Mouse (Mus musculus): ENCODE measurements at regions not wholly inside any gene's neighbourhood (a gene's known extent, or its start where the extent isn't known, plus 50 kb on each side); places are given as distances from the start of the nearest gene placed in this dataset.
A peak's percentile ranks its signal among the peaks of the same experiment; 100 is the strongest.

DNA sequence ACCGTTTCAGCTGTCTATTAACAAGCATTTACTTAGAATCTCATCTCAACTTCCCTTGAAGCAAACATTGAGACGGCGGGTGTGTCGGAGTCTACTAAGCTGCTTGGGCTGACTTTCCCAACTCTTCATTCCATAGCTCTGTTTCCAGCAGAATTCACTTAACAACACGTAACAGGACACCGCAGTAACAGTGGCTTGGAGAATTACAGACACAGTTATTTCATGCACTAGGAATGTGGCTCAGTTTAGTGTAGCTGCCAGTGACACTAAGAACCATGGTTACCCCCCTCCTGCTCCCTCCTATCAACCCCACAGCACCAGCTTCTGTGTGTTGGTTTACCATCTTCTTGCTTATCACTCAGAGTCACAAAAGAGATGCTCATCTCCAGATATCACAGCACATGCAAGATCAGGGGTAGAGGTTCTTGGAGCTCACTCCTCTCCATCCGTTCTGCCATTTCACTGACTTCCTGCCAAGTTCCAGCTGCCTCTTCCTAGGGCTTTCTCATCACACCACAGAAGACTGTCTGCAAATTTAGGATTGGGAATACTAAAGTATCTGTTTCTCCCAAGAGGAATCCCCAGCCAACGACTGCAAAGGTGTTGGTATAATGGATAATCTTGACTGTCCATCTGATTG lies 90.7 kb downstream of the Banf2 start:
- no peak for DNase-seq (ENCODE audit: low spot score in 2 of 2)

DNA sequence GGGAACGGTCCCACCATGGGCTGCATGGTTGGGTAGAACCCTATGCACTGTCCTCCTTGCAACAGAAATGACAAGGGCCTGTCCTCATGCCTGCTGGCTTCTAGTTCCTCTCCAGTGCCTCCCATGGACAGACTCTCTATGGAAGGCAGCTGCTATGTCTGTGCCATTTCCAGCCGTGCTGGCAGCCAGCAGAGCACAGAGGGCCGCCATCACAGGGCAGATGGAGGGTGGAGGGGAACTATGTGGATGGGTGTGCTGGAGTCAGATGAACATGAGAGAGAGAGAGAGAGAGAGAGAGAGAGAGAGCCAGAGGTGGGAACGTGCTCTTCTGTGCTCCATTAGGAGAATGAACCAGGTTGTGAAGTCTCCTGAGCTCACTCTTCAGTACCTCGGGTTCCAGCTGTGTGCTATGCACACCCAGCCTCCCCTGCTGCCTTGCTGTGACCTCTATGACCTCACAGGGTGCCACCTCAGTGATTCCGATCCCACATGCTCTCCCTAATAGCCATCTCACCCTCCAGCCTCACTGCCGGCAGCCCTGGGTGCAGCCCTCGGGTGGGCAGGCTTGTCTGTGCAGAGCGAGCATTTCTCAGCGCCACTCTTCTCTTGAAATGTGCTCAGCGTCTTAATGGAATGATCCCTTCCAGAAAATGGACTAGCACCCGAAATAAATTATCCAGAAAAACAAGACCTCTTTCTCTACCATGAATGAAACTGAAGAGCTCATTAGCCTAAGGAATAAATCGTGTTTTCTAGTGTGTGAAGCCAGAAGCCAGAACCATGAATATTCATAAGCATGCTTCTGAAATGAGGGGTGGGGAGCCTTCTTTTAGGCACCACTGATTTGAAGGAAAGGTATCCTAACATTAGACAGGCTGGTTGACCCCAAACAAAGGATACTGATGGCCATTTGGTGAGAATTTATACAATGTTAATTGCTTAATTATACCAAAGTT lies 94.5 kb downstream of the Banf2 start:
- DNase-seq (ENCODE audit: low spot score in 2 of 2), result peak in 1 of 2 experiments; percentile 5

DNA sequence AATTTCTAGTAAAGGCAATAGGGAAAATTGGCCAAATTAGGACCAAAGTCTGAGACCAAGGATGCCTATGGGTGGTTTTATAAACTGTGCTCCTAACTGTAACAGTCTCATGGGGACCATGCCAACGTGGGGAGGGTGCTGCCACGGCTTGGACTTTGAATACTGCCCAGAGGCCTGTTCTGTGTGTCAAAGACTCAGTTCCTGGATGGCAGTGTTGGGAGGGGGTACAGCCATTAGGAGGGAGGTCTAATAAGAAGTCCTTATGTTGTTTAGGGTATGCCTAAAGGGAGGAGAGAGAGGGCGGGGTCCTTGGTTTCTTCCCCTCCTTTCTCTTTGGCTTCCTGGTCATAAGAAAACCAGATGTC lies 95.2 kb downstream of the Banf2 start:
- DNase-seq (ENCODE audit: low spot score in 2 of 2), result no peak

DNA sequence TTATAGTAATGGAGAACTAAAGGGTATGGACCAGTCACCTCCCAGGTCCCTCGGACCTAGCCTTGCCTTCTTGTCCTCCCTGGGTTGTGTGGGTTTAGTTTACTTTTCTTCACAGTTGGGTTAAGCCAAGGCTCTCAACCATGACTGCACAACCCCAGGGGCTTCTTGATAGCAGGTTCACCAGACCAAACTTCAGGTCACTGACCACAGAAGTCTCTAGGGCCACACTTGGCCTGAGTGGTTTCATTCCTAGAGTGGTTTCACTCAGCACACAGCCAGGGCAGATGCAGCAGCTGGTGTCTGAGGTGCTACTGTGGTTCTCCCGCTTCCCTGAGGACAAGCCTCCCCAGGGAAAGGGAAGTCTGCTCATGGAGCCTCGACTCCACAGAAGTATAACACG lies 95.7 kb downstream of the Banf2 start:
- no peak for DNase-seq (ENCODE audit: low spot score in 2 of 2)

DNA sequence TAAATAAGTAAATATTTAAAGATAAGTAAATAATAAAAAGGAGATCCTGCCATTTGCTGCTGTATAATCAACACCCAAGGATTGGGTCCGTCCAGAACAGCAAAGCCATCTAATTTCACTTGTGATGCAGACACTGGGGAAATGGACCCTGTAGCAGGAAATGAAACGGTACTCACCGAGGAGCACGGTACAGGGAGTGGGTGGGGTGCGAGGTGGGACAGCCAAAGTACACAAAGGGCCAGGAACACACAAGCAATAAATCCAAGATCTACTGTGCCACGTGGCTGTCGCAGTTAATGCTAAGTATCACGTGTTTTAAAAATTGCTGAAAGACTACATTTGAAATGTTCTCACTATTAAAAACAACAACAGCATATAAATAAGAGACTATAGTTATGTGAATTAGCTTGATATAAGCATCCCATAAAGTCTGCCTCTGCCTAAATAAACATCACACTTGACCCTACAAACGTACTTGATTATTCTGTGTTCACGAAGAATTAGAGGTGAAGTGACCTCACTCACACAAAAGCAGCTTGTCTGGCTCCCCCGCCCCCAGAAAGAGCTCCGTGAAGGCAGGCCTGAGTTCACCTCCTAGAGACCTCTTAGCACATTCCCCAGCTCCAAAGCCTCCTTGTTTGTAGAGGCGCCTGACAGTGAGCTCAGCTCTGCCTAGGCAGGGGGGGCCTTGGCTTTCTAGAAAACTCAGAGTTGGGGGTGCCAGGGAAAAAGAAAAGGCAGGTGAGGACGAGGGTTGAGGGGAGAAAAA lies 101.1 kb downstream of the Banf2 start:
- DNase-seq (ENCODE audit: low spot score in 2 of 2), result no peak

DNA sequence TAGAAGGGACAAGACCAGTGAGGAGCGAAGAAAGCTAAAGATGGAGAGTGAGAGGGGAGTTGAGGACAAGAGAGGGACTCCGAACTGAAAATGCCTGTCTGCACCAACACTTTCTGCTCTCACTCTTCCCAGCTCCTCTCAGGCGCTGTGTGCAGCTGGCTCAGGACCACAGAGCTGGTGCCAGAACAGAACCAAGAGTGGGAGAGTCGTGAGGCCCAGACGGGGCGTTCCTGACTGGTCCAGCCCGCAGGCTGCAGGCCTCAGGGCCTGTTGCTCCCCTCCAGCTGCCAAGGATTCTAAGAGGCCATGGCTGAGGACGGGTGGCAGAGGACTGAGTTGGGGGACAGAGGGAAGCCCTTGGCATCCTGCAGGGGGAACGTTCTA lies 101.7 kb downstream of the Banf2 start:
- peak; percentile 17 to 34 for DNase-seq (ENCODE audit: low spot score in 2 of 2)

DNA sequence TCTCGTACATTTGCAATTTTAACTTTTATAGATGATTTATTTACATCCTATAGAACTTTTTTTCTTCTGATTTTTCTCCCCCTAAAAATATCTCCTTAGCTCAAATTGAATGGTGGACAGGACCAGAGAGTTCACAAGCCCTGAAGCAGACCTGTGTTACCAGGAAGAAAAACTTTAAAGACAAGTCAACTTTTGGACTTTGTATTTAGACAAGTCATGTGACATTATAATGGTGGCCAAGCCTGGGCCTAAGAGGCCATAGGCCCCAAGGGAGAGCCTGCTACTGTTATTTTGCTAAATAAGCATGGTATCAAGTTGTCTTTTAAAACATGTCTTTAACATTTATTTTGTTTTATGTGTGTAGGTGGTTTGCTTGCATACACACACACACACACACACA lies 102.7 kb downstream of the Banf2 start:
- no peak for DNase-seq (ENCODE audit: low spot score in 2 of 2)

DNA sequence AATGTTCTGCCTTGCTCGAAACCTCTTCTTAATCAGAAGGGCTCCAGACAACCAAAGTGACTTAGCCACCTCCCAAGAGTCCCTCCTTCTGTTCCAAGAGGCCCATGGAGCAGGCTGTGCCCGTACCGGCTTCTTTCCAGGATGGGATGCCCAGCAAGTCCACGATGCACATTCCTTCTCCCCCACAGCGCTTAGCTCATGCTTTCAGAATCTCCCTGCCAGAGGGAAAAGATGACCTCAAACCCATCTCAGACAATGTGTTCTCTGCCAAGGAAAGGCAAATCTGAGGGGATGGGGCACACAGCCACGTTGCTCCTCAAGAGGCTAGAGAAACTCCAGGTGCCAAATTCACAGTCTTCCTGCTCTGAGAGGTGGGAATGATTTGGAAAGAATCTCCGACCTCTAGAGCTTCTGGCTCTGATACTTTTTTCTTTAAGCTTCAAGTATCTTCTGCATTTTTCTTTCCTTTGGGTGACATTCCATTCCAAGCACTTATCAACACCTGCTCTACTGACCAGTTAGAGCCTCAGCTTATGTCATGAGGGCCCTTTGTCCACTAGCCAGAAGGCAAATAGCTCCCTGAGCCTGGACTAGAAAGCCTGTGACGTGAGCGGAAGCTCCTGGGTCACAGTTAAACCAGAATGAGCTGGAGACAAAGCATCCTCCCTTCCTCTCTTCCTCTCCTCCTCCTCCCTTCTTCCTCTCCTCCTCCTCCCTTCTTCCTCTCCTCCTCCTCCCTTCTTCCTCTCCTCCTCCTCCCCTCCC lies 110.9 kb downstream of the Banf2 start:
- DNase-seq (ENCODE audit: low spot score in 2 of 2), result no peak

DNA sequence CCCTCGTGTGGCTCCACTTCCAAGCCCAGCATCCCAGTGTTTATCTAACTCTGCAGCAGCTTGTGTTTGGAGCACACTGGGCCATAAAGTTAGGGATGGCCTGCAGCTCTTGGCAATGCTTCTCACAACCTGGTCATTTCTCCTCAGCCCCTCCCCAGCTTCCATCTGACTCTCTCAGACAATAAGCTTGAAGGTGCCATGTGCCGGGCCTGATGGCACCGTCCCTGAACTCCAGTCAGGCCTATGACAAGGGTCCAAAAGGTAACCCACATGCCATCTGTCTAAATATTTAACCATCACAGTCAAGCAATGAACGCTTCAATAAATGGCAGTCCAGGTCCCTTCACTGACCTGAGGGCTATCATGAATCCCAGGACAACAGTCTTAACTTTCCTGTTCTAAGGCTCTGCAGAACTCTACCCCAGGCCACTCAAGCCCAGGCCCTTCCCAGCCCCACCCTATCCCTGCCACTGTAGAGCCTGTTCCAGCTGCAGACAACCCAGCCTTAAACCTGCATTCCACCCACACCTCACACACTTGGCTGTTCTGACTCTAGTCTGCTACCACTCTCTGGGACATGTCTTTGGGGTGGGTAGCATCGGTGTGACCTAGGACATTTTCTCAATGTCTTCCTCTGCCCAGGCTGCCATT lies 111.8 kb downstream of the Banf2 start:
- no peak for DNase-seq (ENCODE audit: low spot score in 2 of 2)

DNA sequence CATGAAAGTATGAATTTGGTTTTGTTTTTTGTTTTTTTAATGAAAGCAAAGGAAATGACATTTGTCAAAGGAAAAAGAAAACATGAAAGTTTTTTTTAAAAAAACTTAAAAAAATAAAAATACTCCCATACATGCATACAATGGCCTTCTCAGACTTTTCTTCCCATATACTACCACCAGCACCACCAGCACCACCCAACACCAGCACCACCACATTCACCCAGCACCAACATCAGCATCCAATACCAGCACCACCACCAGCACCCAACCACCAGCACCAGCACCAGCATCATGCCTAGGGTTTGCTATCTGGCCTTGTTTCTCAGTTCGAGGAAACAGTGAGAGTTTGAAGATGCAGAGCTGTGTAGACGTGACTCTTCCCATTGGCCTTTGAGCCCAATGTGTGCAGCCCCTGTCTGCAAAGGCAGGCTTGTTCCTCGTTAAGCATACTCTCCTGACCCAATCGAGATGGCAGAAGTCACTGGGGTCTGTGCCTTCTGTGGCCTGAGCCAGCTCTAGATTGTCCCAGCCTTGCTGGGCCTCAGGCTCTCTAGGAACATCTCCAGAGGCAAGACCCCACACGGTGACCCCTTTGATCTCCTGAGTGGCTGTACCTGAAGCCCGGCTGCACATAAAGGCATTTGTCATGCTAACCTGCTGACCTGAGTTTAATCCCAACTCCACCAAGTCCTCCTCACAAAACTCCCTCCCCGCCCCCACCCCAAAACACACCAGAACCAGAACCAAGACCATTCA lies 113.8 kb upstream of the Mgme1 start:
- no peak for DNase-seq (ENCODE audit: low spot score in 2 of 2)

DNA sequence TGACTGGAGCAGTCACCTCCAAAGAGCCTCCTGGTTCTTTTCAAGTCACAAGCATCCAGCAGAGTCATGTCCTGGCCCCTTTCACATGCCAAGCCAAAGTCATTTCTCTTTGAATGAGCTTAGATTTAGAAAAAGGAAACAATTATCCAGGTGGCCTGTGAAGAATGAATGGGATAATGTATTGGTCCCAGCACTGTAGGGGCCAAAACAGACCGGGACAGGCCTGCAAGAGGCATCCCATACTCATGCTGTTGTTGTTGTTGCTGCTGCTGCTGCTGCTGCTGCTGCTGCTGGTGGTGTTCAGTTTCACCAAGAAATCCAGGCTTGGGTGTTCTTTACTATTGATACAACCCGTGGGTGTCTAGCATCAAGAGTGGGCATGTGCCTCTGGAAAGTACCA lies 113.1 kb upstream of the Mgme1 start:
- no peak for DNase-seq (ENCODE audit: low spot score in 2 of 2)

DNA sequence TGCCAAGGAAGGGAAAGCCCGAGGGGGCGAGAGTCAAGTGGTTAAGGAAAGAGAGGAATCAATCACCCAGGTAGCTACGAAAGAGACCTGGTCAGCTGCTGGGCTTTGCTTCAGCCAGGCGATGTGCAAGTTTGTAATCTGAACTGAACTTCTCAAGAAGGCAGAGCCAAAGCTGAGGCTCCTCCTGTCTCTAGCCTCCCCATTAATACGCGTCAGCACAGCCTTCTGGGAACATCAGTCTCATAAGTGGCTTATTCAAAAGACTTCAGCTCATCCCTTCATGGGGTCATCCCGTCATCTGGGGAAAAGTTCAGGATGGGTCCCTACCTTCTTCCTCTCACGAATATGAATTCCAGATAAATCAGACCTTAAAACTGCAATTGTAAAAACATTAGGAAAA lies 112.2 kb upstream of the Mgme1 start:
- DNase-seq (ENCODE audit: low spot score in 2 of 2), result no peak

DNA sequence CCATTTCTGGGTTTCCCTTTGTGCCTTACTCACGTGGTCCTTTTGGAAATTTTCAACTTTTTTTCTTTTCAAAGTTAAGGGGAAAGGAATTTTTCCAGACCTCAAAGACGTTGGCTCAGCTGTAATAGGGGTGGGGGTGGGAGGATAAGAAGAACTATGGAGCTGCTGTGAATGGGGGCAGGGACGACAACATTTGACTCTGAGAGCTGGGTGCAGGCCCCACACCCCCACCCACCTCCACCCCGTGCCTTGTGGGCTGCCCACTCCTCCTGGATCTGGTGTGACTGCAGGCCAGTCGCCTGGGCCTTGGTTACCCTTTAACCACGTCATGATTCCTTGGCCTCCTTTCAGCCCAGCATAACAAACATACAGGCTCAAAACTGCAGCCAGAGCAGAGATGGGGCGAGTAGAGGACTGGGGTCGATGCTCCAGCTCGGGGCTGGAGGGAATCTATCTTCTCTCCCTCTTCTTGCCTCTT lies 110.6 kb upstream of the Mgme1 start:
- DNase-seq (ENCODE audit: low spot score in 2 of 2), result no peak

DNA sequence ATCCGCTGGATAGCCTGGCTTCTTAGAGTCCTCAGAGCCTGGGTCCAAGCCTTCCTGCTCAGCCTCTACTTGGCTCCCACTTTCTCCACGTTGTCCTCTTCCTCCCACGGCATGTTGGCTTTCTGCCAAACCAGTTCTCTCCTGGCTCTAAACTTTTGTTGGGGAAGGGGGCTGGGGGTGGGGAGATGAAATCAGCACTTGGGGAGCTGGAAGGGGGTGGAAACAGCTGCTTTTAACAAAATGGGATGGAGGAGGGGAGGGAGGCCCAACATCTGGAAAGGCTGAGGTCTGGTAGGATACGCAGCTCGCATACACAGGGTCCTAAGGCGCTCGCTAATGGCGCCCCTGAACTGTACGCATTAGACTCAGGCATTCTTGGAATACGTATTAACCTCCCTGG lies 110.0 kb upstream of the Mgme1 start:
- no peak for DNase-seq (ENCODE audit: low spot score in 2 of 2)

DNA sequence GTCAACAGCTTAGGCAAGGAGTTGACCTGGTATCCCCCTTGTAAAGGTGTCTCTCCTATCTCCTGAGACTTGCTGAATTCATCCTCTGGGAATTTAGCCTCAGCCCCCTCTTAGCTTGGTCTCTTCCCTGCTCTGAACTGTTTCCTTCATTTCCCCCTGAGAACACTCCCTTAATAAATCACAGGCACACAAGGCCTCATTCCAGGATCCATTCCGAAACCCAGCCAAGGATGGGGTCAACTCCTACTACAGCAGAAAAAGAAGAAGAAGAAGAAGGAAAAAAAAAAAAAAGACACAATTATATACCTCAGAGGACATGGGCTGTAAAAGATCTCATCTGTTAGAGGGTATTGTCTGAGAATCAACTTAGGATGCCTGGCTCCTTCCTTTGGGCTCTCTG lies 108.6 kb upstream of the Mgme1 start:
- DNase-seq (ENCODE audit: low spot score in 2 of 2), result no peak

DNA sequence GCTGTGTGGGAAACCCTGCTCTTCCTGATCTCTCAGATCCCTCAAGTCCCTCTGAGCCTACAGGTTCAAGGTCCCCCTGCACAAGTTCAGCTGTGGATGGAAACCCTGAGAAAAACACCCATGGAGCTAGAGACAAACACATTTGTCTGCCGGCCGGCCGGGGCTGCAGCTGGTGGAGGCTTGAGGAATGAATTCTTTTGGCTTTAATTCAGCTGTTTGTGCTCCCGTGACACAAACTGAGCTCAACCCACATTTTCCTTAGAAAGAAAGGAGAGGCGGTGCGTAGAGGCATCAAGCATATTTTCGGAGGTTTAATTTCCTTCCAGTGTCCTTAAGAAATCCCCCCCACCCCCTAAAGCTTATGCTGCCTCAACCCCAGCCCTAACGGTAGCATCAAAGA lies 106.4 kb upstream of the Mgme1 start:
- DNase-seq (ENCODE audit: low spot score in 2 of 2), result peak; percentile 32 to 37

DNA sequence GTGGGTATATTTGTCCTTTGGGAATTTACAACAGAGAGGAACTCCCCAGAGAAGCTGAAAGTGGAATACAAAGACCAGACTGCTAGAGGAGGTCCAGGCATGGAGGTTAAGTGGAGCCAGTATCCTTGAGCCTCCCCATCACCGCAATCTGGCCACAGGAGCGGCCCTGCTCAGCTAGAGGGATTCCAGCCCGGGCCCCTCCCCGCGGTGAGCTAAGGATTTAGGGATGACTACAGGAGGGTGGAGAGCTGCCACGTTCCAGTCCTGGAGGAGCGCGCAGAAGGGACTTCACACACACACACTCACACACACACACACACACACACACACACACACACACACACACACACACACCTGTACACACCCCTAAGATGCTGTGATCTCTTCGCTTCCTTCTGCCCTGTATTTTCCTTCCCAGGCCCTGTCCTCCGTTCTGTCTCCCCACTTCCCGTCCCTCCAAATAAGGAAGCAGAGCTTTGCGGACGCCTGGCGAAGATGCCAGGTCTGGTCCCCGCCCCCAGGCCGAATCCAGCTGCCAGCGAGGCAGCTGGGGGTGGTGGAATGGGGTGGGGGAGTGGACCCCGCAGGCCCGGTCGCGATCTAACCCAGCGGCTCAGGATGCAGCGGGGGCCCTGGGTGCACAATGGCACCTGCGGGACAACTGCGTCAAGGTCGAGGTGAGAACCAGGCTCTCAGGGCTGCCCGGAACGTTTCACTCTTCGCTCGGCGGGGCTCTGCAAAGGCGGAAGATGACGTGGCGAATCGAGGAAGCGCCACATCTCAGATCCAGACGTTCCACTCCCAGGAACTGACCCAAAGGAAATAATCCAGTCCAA lies 105.3 kb upstream of the Mgme1 start:
- DNase-seq (ENCODE audit: low spot score in 2 of 2), result peak; percentile 71 to 85

DNA sequence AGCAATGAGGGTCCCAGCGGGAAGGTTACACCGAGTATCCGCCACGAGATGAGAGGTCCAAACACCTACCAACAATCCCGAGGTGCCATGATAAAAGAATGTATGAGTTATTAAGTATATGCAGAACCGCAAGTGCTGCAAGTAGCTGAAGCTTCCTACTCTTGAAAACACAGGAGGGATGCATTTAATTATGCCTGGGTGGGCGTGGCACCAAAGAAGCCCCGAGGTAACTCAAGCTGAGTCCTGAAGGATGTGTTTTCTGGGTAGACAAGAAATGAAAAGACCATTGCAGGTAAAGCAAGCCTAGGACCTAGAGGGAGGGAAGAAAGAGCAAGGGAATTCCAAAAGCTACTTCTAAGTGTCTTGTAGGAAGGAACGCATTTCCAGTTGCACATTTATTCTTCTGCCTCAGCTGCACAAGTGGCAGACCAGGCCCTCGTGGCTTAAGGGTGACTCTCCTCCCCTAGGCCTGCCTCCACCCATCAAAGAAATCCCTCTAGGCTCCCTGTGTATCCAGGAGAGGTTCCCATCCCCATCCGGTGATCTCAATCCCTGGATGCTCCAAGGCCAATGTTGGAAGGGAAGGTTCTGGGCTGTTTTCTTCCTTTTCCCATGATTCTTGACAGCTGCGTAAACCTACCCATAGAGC lies 104.2 kb upstream of the Mgme1 start:
- DNase-seq (ENCODE audit: low spot score in 2 of 2), result no peak
